ENCODE assay signal across 24 mouse cellular contexts in genomic region chr16:29790064-29790463, GRCm38 (mm10).
A peak's percentile ranks its signal among the peaks of the same experiment; 100 is the strongest.
DNase-seq lines count a peak whose midpoint lies in the region; ATAC-seq lines count a peak whose summit lies in the region.
"Had no signal": no experiment of that assay in that cellular context is flagged by ENCODE, and none has a peak within 500 bp of the region (broad histone marks: within the 10 kb centered on the region; RNA-seq: fewer than 3 reads in every experiment).

No protein-coding gene starts in this region.

- H3K4me3 ChIP-seq in midbrain, embryonic 11.5 days (ENCODE audit: low read depth, low read length): no peak overlapping the region
- no peak overlapping the region for H3K4me3 ChIP-seq in midbrain, embryonic 13.5 days (replicated peaks)
- H3K4me3 ChIP-seq: embryonic facial prominence, embryonic 10.5 days; embryonic facial prominence, embryonic 12.5 days; forebrain, embryonic 10.5 days; forebrain, embryonic 13.5 days; forebrain, embryonic 15.5 days had no signal

- no peaks in the 10 kb centered on the region for H3K4me1 ChIP-seq in midbrain, embryonic 11.5 days (ENCODE audit: control insufficient read depth, insufficient read depth, low read length)
- no peaks in the 10 kb centered on the region for H3K4me1 ChIP-seq in midbrain, embryonic 13.5 days (replicated peaks)
- H3K4me1 ChIP-seq: forebrain, embryonic 13.5 days; forebrain, embryonic 15.5 days had no signal

- WGBS in midbrain, embryonic 11.5 days: 94% methylated on average over 3 of the region's 3 CpGs
- WGBS in midbrain, embryonic 13.5 days: 96% methylated on average over 3 of the region's 3 CpGs

- intact Hi-C loops in heart, postnatal 25 days (cut with DNase I): no loop called here

- no peaks in the 10 kb centered on the region for H3K36me3 ChIP-seq in midbrain, embryonic 11.5 days (ENCODE audit: control insufficient read depth, insufficient read depth, low read length)
- H3K36me3 ChIP-seq in midbrain, embryonic 13.5 days: no peaks in the 10 kb centered on the region
- H3K36me3 ChIP-seq: embryonic facial prominence, embryonic 10.5 days; embryonic facial prominence, embryonic 12.5 days; forebrain, embryonic 10.5 days; forebrain, embryonic 15.5 days had no signal

- H3K27ac ChIP-seq in midbrain, embryonic 11.5 days (ENCODE audit: low read depth, low read length): no peak overlapping the region
- H3K27ac ChIP-seq in midbrain, embryonic 13.5 days: no peak overlapping the region
- H3K27ac ChIP-seq: embryonic facial prominence, embryonic 10.5 days; embryonic facial prominence, embryonic 12.5 days; forebrain, embryonic 10.5 days; forebrain, embryonic 13.5 days; forebrain, embryonic 15.5 days had no signal

- H3K9me3 ChIP-seq in midbrain, embryonic 11.5 days (ENCODE audit: control insufficient read depth, low read length): no peaks in the 10 kb centered on the region; the same call in 1 of the 2 replicates
- H3K9me3 ChIP-seq in midbrain, embryonic 13.5 days: peaks cover 3% of the 10 kb centered on the region; the same call in 1 of the 2 replicates
- H3K9me3 ChIP-seq: embryonic facial prominence, embryonic 12.5 days; forebrain, embryonic 13.5 days; forebrain, embryonic 15.5 days had no signal

- no peak overlapping the region for H3K9ac ChIP-seq in midbrain, embryonic 11.5 days (ENCODE audit: low read length)
- no peak overlapping the region for H3K9ac ChIP-seq in midbrain, embryonic 13.5 days (replicated peaks)
- H3K9ac ChIP-seq: embryonic facial prominence, embryonic 12.5 days; forebrain, embryonic 13.5 days; forebrain, embryonic 15.5 days; forebrain, postnatal 0 days had no signal

- DNase-seq in heart, adult 11 months: peak; percentile 92
- no peak for DNase-seq in heart, postnatal 25 days (ENCODE audit: low spot score)
- DNase-seq in midbrain, embryonic 11.5 days (ENCODE audit: low spot score, missing footprints): peak; percentile 28
- peak; percentile 59 for DNase-seq in fibroblast of lung, adult 2 months (ENCODE audit: low read depth)
- DNase-seq: adrenal gland, adult 8-10 months; adrenal gland, postnatal 14 days; adrenal gland, postnatal 36 days; B cell, adult 2 months; cerebellum, adult 11-12 months; cerebellum, adult 2 months; cerebellum, adult 9-10 months; cerebellum, postnatal 10 days; cerebellum, postnatal 25 days; forebrain, postnatal 0 days had no signal

- 0 out of 2 replicates have a peak, but pooled peaks cover 2% of the 10 kb centered on the region for H3K27me3 ChIP-seq in midbrain, embryonic 11.5 days (ENCODE audit: control insufficient read depth, insufficient read depth, low read length)
- peaks cover 9% of the 10 kb centered on the region for H3K27me3 ChIP-seq in midbrain, embryonic 13.5 days
- H3K27me3 ChIP-seq: CH12.LX; embryonic facial prominence, embryonic 12.5 days; forebrain, embryonic 13.5 days; forebrain, embryonic 15.5 days; Patski had no signal

- H3K4me2 ChIP-seq in midbrain, embryonic 11.5 days: no peak overlapping the region
- no peak overlapping the region for H3K4me2 ChIP-seq in midbrain, embryonic 13.5 days (replicated peaks)
- H3K4me2 ChIP-seq: embryonic facial prominence, embryonic 12.5 days; forebrain, embryonic 13.5 days; forebrain, embryonic 15.5 days had no signal

- ATAC-seq in midbrain, embryonic 11.5 days (ENCODE audit: low FRiP score): no peak
- ATAC-seq in midbrain, embryonic 13.5 days: no peak
- ATAC-seq: activated CD4-positive, CD25-positive, alpha-beta regulatory T cell, adult 4 months; CD4-positive, CD25-positive, alpha-beta regulatory T cell, adult 4 months; forebrain, embryonic 13.5 days; forebrain, embryonic 15.5 days; forebrain, postnatal 0 days; Patski had no signal
